Mouse (Mus musculus) small intestine, adult 2 months (tissue): ENCODE measurements around the gene Bglap3.

Experiments
- CTCF ChIP-seq: fragments of 200-500 bp; IDR thresholded peaks from 2 replicates; pipeline ENCODE4 v1.5.1; 2012; ENCODE audit warnings: low read depth, mild to moderate bottlenecking, control low read depth, inconsistent platforms, low read length, moderate library complexity, mixed read lengths; ENCODE audit not compliant: insufficient replicate concordance, insufficient read length; ENCODE audit errors: extremely low read depth
- POLR2A ChIP-seq: fragments of 200-500 bp; IDR thresholded peaks from 2 replicates; pipeline ENCODE4 v1.6.1; 2012; ENCODE audit warnings: low read depth, mild to moderate bottlenecking, control low read depth, inconsistent platforms, low read length, moderate library complexity

DNA sequence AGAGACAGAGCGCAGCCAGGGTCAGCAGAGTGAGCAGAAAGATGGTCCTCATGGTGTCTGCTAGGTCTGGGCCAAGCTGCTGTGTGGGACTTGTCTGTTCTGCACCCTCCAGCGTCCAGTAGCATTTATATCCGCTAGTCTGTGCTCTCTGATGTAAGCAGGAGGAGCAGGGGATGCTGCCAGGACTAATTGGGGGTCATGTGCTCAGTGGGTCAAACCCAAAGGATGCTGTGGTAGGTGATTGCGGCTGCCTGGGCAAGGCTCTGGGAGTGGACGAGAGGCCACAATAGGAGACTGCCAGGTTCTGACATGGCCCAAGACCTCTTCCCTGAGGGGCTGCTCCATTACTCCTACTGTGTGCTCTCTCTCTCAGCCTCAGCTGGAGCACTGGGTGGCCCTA is 11.8 kb upstream of the Bglap3 start, which contains the start of gene Bglap:
- no peak for TF ChIP-seq CTCF
- no peak for TF ChIP-seq POLR2A
